Mouse (Mus musculus) spleen, postnatal 4 days (tissue): ENCODE data around the gene Ap3b1.

Source experiments
- DNase-seq, 2 experiments: peaks; one replicate each; pipeline ENCODE4 v3.0.0; 2022; ENCODE audit warnings: low spot score in 2 of 2

Ap3b1 gene

DNA sequence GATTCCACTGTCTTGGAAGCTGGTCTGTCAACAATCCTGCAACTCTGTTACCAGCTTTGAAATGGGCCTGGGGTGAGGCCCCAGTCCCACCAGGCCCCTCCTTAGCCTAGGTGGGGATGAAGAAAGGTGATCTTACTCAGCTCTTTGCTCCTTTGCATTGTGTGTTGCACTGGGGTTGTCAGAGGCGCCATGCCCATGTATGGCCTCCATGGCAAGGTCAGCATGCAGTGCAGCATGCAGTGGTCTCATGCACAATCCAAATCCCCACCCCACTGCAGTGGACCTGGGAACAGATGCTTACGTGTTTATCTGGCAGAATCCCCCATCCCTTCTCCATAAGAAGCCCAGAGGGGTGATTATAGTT, 218.4 kb downstream of the Ap3b1 start:
- no peak for DNase-seq

DNA sequence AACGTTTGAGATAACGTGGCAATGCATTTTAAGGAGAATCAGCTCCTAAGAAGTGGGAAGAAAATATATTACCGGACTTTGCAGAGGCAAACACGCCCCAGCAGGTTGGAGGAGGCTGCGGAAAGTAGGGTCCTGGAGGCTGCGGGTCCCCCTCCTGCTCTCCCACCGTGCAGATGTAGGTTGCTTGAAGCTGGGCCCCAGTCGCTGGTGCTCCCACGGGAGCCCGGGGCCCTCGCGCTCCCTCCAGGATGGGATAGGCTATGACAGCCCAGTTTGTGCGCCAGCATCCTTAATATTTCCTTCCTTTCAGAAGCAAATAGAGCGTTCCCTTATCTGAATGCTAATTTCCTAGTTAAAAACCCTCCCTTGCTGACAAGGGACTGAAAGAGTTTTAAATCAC, 236.5 kb downstream of the Ap3b1 start:
- DNase-seq, result no peak

DNA sequence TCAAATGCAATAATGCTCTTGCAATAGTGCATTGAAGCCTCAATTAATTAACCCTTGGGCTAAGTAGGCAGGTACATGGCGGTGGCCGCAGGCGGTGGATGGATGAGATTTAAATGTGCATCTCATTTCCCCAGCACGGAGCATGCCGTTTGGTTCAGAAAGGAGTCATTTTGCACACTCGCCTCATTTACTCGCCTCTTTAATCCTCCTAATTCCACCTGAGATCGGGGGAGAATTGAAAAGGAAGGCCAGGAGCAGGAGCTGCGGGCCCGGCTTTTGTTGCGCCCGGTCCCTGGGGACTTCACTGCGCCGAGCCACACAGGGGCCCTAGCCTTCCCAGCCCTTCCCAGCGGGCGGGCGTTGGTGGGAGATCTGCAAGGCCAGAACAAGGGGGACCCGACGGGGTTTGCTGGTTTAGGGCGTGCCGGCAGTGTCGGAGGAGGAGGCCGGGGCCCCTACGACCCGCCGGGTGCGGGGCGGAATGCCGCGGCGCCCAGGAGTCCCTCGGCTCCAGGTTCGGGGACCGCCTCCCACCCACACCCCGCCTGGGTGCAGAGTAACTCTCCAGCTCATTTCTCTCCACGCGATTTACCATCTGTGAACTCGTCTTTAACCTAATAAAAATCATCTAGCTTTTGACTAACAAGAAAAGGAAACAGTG, 237.1 kb downstream of the Ap3b1 start:
- DNase-seq, result no peak

DNA sequence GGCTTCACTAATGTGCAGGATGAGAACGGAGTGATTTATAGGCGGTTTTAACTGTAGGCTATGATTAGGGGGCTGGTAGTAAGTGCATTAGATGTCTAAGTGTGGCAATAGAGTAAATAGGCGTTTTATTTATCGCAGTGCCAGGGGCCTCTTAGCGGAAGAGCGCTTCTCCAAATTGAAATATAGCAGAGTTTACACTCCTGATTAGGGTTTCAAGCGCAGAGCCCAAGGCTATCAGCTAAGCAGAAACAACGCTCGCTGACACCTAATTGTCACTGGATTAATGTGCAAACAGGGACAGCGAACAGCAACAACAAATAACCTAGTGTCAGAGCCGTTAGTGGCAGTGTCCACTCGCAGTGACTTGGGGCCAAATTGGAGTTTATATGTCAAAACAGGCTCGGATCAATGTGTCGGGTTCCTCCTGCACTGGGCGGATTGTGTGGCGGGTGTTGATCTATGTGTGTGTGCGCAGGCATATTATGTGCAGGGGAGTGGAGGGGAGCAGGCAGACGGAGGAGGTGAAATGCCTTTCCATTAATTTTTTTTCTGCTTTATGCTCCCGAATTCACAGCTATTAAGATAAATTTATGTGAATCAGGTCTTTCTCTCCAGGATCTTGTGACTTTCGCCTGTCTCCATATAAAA, 237.8 kb downstream of the Ap3b1 start:
- no peak for DNase-seq

DNA sequence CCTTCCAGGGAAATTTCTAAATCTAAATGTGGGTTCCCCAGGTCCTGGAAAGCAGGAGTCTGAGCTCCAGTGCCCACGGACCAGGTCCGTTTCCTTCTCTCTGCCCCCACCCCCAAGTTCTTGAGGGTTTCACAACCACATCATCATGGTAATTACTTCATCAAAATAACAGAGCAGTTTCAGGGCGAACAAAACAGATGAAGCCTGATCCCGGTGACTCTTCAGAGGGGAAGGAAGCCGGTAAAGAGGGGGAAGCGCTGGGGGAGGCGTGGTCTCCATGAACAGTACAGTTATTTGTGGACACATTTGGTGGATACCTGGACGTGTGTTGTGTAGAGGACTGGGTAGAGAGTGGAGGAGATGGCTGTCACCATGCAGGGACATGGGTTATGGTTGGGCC, 241.0 kb downstream of the Ap3b1 start:
- DNase-seq, result no peak

DNA sequence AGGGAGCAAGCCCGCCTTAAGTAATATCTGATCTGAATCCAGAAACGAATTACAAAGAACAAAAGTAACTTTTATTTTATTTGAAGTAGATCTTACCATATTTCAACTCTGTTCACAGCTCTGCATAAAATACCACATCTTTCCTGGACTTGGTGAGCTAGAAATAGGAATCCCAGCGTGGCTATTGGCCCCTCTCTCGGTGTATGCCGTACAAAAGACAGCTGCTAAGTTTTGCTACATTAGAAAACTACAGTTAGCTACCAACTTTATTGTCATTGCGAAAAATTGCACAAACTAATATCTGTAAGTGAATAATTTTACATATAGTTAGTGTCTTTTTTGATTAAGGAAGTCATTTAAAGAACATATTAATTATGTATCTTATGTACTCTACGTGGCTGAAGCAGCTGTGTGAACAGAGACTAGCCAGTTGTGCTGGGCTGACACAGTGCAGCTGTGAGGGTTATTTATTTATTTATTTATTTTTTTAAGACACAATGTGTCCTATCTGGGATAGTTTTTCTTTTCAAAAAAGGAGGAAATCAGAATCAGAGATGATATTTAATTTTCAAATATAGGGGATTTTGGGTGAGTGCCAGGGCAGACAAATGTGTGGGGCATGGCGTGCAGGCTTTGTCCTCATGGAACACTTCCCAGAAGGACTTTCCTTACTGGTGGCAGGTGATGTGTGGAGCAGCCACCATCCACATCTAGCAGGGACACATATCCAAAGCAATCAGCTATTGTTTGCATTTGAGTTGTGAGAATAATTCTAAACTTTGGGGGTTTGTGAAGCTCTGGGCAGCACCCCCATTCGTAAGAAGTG, 248.5 kb downstream of the Ap3b1 start:
- no peak for DNase-seq

DNA sequence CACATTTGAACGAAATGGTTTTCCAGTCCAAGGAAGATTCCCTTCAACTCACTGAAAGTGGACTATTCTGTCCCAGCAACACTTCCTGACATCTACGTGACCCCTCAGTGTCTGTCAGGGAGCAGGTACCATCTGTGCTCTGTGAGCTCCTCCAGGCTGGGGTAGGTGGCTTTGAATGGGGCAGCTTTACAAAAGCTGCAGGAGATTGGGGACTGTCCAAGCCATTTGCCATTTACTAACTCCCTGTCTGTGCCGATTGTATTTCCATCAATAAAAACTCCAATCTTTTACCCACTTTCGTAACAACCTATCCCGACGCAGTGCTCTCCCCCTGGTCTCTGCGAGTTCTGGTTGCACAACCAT, 249.1 kb downstream of the Ap3b1 start:
- DNase-seq, result no peak

DNA sequence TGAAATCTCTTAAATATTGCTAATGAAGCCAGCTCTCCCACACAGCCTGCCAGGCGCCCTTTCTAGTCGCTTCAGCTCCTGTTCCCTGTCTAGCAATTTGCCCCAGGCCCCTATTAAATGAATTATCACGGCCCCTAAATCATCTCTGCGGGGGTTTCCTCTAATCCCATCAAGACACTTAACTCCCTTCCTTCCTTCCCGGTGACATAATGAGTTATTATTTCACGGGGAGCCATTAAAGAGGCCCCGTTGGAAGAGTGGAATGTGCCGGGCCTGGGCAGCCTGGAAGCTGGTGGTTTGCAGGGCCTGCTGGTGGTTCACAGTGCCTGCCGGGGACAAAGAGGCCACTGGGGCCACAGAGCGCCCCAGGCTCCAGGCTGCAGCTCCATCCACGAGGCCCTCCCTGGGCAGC, 249.7 kb downstream of the Ap3b1 start:
- no peak for DNase-seq

DNA sequence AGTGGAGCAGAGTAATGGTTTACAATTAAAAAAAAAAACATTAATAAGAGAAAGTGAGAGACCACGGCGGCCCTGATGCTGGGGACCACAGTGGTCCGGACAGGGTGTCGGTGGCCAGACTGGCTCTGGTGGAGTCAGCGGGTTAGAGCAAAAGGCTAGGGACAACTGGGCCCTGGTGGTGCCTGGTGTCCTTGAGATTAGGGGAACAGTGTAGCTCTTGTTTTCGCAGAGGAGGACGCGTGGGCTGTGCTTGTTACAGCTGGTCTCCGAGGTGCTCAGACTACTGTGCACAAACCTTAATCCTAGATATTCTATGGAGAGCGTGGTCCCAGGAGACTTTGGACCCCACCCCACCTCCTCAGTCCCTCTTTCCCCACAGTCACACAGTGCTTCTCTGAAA, 250.2 kb downstream of the Ap3b1 start:
- DNase-seq, result no peak
